Mouse (Mus musculus) stomach, postnatal 0 days (tissue): ENCODE data around the gene Gm10382. TPM values are rescaled to one million over a fixed set of nuclear protein-coding genes. Genes with fewer than 3 reads are reported as not detected.

Source experiments
- ATAC-seq: fragments of 200-750 bp; cut with Nextera tagmentation; 2 replicates; pipeline ENCODE4 v1.8.0; 2017; ENCODE audit not compliant: low FRiP score, low TSS enrichment
- DNase-seq: peaks from one replicate; pipeline ENCODE4 v3.0.0-alpha.2; 2016; ENCODE audit warnings: low spot score
- H3K27ac ChIP-seq: fragments of 300-500 bp; sonication (generic); replicated peaks from 2 replicates; pipeline ENCODE4 v1.5.1; 2014; ENCODE audit warnings: mild to moderate bottlenecking, control low read depth
- H3K27me3 ChIP-seq: fragments of 300-500 bp; sonication (generic); 2 replicates; pipeline ENCODE4 v1.6.1; 2014; ENCODE audit warnings: low read length; ENCODE audit not compliant: control insufficient read depth, insufficient read depth
- H3K36me3 ChIP-seq: fragments of 300-500 bp; sonication (generic); 2 replicates; pipeline ENCODE4 v1.6.1; 2014; ENCODE audit warnings: low read length, mixed read lengths; ENCODE audit not compliant: control insufficient read depth, insufficient read depth
- H3K4me1 ChIP-seq: fragments of 300-500 bp; sonication (generic); replicated peaks from 2 replicates; pipeline ENCODE4 v1.6.1; 2014; ENCODE audit warnings: antibody characterized with exemption; ENCODE audit not compliant: control insufficient read depth, insufficient read depth
- H3K4me2 ChIP-seq: fragments of 300-500 bp; sonication (generic); replicated peaks from 2 replicates; pipeline ENCODE4 v1.6.1; 2014; ENCODE audit warnings: low read depth, mild to moderate bottlenecking, control low read depth, moderate library complexity
- H3K4me3 ChIP-seq: fragments of 300-500 bp; sonication (generic); 2 replicates; pipeline ENCODE4 v1.5.1; 2014; ENCODE audit warnings: low read depth, low read length, control low read depth
- H3K9ac ChIP-seq: fragments of 300-500 bp; sonication (generic); 2 replicates; pipeline ENCODE4 v1.6.1; 2014; ENCODE audit warnings: mild to moderate bottlenecking, low read length, control low read depth, mixed read lengths
- H3K9me3 ChIP-seq: fragments of 300-500 bp; sonication (generic); 2 replicates; pipeline ENCODE4 v1.6.1; 2016; ENCODE audit warnings: low read length; ENCODE audit not compliant: control insufficient read depth
- CTCF ChIP-seq: IDR thresholded peaks from 2 replicates; pipeline ENCODE4 v1.5.1; 2016; ENCODE audit warnings: antibody characterized with exemption, low read depth, mild to moderate bottlenecking, moderate library complexity
- EP300 ChIP-seq: optimal IDR thresholded peaks from 2 replicates; pipeline ENCODE3; 2016; ENCODE audit warnings: antibody characterized with exemption
- WGBS: fragments of 180-500 bp; shearing (Covaris S2); extraction: QIAGEN DNeasy Blood & Tissue Kit; methylation state at CpG from one replicate; pipeline ENCODE4 v1.1.7; 2014; 5-methylcytosine and 5-hydroxymethylcytosine counted together
- polyA plus RNA-seq: library from polyadenylated mRNA; unstranded; fragments of >200 nt; fragmentation: Nextera tagmentation; extraction: Ambion mirVana; gene quantifications from 2 replicates; pipeline ENCODE4 v1.2.1, GENCODE M21; 2015

Gene Gm10382
- polyA plus RNA-seq, 1 experiment from 2014 or later: 0.51 TPM

DNA sequence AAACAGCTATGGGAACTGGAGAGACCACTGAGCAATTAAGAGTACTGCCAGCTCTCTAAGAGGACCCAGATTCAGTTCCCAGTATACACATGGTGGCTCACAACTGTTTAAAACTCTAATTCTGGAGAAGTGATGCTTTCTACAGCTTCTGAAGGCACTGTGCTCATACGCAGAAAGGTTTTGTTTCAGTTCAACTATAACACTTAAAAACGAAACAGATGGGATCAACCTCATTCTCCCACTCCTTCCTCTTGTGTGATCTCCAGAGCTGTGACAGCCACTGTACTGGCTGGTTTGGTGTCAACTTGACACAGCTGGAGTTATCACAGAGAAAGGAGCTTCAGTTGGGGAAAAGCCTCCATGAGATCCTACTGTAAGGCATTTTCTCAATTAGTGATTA is 13.3 kb upstream of the Gm10382 start:
- DNase-seq (no peak), ATAC-seq (no peak)
- 79% methylated on average over 2 of the region's 2 CpGs for WGBS
- Histone ChIP-seq H3K4me1 (no peaks in the 10 kb centered on the region), H3K4me3 (no peak overlapping the region), H3K27ac (no peak overlapping the region), H3K9me3 (no peaks in the 10 kb centered on the region), H3K27me3 (no peaks in the 10 kb centered on the region), H3K9ac (no peak overlapping the region), H3K36me3 (no peaks in the 10 kb centered on the region), H3K4me2 (no peak overlapping the region)
- no peak for TF ChIP-seq EP300
- no peak for TF ChIP-seq CTCF

DNA sequence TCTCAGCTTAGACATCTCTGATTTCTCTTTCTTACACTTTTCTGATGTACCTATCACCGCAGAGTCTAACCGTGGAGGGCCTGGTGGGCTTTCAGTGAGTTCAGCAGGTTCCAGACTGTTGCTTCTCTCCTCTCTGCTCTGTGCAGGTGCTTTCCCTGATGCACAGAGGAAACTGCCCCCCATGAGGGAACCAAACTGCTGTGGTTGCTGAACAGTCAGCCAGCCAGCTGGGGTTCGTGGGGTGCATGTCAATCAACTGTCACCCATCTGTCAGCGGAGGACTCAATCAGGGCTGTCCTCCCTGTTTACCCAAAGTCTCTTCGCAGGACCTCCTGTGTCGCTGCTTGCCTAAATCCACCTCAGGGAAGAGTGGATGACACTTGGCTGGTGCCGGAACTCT is 11.9 kb upstream of the Gm10382 start:
- 66% methylated on average over 7 of the region's 7 CpGs for WGBS
- Histone ChIP-seq H3K4me3 (no peak overlapping the region), H3K27me3 (no peaks in the 10 kb centered on the region), H3K9ac (no peak overlapping the region), H3K36me3 (no peaks in the 10 kb centered on the region), H3K4me2 (no peak overlapping the region), H3K27ac (no peak overlapping the region), H3K4me1 (no peaks in the 10 kb centered on the region), H3K9me3 (no peaks in the 10 kb centered on the region)
- DNase-seq (no peak), ATAC-seq (no peak)
- TF ChIP-seq EP300 (no peak), CTCF (no peak)

DNA sequence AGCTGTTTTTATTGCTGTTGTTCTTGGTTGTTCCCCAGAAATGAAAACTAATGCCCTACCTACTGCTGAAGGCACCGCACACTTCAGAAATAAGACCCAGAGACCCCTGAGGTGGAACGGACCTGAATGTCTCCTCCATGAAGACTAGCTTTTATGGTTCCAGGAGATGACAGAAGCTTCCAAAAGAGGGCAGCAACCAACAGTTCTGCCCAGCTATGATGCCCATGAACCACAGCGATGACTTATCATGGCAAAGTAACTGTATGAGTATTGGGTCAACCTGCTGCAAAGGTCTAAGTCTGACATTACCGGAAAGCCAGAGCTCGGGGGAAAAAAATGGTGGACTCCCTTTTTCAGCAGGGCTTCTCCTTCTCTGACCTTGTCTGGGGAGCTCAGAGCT is 10.2 kb upstream of the Gm10382 start:
- WGBS: 77% methylated on average over 5 of the region's 5 CpGs
- no peak overlapping the region for H3K9ac ChIP-seq
- TF ChIP-seq CTCF (peak; percentile 60), EP300 (no peak)
- H3K4me1 ChIP-seq: no peaks in the 10 kb centered on the region
- no peak overlapping the region for H3K4me2 ChIP-seq
- no peak overlapping the region for H3K27ac ChIP-seq
- ATAC-seq: no peak
- no peaks in the 10 kb centered on the region for H3K27me3 ChIP-seq
- DNase-seq: no peak
- H3K9me3 ChIP-seq: no peaks in the 10 kb centered on the region
- H3K36me3 ChIP-seq: no peaks in the 10 kb centered on the region
- no peak overlapping the region for H3K4me3 ChIP-seq

DNA sequence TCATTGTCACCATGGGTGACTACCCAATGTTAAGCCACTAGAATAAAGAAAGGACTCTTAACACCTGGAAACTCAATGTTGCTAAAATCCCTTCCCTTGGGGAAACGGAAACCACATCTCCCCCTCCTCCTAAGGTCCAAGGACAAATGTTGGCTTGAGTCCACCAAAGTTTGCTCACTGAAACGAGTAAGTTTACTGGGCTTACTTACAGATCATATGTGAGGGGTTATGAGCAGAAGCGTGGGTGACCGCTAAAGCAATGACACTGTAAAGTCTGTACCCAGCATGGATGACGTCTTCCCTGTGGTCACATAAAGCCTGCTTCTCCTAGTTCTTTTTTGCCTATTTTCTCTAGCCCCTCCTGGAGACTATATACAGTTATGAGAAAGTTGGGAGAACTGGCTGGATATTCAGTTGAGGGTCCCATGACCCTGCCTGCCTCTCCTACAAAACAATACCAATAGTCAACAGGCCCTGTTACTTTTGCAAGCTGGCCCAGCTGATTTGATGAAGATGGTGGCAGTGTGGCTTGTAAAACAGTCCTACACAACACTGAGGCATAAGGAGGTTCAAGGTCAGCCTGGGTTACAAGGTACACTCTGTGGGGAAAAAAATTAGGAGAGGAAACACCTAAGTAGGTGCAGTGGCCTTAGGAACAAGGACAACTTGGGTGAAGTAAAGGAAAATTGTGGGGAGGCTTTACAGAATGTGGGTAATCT is 7.0 kb upstream of the Gm10382 start:
- no peaks in the 10 kb centered on the region for H3K9me3 ChIP-seq
- DNase-seq (no peak), ATAC-seq (peak; percentile 40)
- H3K36me3 ChIP-seq: peaks cover 7% of the 10 kb centered on the region
- no peak overlapping the region for H3K9ac ChIP-seq
- no peak overlapping the region for H3K4me2 ChIP-seq
- no peak overlapping the region for H3K27ac ChIP-seq
- no peak overlapping the region for H3K4me3 ChIP-seq
- no peaks in the 10 kb centered on the region for H3K4me1 ChIP-seq
- H3K27me3 ChIP-seq: no peaks in the 10 kb centered on the region
- WGBS: 57% methylated on average over 5 of the region's 5 CpGs
- TF ChIP-seq CTCF (no peak), EP300 (no peak)

DNA sequence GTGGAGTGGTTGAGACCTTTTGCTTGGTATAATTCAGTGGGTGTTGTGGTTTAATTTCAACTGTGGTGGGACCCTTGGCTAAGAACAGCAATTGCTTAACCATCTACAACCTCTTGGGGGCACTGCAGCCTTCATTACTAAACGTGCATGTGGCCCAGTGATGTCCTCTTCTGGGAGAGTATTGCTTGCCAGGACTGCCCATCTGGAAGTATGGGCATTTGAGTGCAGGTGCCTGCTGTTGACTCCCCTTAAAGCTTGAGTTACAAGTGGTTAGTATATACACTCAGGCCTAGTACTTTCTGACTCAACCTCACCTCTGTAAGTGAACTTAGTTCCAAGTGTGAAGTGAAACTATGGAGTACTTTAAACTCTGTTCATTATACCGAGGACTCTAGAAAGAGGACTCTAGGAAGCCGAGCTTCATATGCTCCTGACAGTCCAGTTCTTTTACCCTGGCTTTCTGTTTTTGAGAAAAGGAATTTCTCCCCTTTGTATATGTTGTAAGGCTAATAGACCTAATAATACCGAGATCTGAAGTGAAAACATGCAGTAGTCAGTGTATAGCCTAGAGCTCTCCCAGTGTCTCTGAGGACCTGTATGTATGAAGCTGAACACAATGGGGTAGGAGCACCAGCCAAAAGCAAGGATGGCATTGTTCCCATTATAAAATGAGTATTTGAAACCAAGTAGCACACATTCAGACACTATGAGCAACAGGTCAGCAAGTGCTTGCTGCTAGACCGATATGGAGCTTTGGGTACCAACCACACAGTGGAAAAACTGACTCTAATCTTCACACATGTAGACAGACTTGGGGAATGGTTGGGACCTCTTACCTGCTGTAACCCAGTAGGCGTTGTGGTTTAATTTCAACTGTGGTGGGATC is 6.2 kb upstream of the Gm10382 start:
- 32% methylated on average over 6 of the region's 6 CpGs for WGBS
- ATAC-seq (peak; percentile 72), DNase-seq (peak; percentile 67)
- Histone ChIP-seq H3K27me3 (no peaks in the 10 kb centered on the region), H3K9ac (no peak overlapping the region), H3K36me3 (peaks cover 7% of the 10 kb centered on the region), H3K4me2 (no peak overlapping the region), H3K9me3 (no peaks in the 10 kb centered on the region), H3K4me3 (no peak overlapping the region), H3K4me1 (no peaks in the 10 kb centered on the region), H3K27ac (0 out of 2 replicates have a peak overlapping the region, but pooled peaks have one; percentile 2)
- no peak for TF ChIP-seq EP300
- TF ChIP-seq CTCF: peak; percentile 83
